Mouse (Mus musculus): ENCODE results near the gene Khdrbs1.

The Khdrbs1 gene

GRCm38 (mm10) chr4:129672083-129672877 is 69.8 kb downstream of the Khdrbs1 start, which contains the start of gene Kpna6:
Kpna6 (minus strand) TSS chr4:129672767.
- DNase-seq (ENCODE audit: low spot score), result peak; percentile 86

- peak; percentile 42 for DNase-seq (ENCODE audit: low spot score)
Measured at GRCm38 (mm10) chr4:129671491-129672082, 70.5 kb downstream of the Khdrbs1 start.

- DNase-seq (ENCODE audit: low spot score), result no peak
Measured at GRCm38 (mm10) chr4:129662255-129662813, 79.8 kb downstream of the Khdrbs1 start.

DNA sequence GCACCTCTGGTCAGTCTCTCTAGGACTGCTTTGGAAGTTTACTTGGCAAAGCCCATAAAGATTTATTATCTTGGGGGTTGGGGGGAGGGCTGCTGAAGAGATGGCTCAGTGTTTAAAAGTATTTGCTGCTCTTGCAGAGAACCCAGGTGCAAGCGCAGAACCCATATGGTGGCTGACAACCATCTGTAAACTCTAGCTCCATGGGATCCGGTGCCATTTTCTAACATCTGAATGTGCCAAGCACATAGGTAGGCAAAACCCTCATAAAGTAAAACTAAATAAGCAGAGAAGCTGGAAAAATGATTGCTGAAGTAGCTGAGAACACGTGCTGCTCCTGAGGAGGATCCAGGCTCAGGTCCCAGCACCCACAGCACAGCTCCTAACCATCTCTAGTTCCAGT is 80.5 kb downstream of the Khdrbs1 start:
- DNase-seq (ENCODE audit: low spot score), result no peak

- DNase-seq (ENCODE audit: low spot score), result no peak
Measured at GRCm38 (mm10) chr4:129654770-129655169, 87.3 kb downstream of the Khdrbs1 start.

All from urinary bladder, postnatal 25 days (tissue).